Mouse (Mus musculus) stomach, postnatal 0 days (tissue): ENCODE results near the gene Cdh12.
"Not testable (repeated sequence)": the region's sequence is repeated elsewhere in the genome, so short reads cannot be mapped to it uniquely, and the experiment has no call there.

ENCODE experiments used
- CTCF ChIP-seq: IDR thresholded peaks from 2 replicates; pipeline ENCODE4 v1.5.1; 2016; ENCODE audit warnings: antibody characterized with exemption, low read depth, mild to moderate bottlenecking, moderate library complexity
- EP300 ChIP-seq: optimal IDR thresholded peaks from 2 replicates; pipeline ENCODE3; 2016; ENCODE audit warnings: antibody characterized with exemption

- TF ChIP-seq CTCF, EP300: not testable (repeated sequence)
These were observed 156.7 kb downstream of the Cdh12 start for GRCm38 (mm10) chr15:20605751-20606150.
